Mouse (Mus musculus) forebrain, embryonic 13.5 days (tissue): ENCODE measurements around the gene Fgd2. TPM values are rescaled to one million over a fixed set of nuclear protein-coding genes. Genes with fewer than 3 reads are reported as not detected.

Experiments
- ATAC-seq: fragments of 200-750 bp; cut with Nextera tagmentation; 2 replicates; pipeline ENCODE4 v1.8.0; 2017
- H3K27ac ChIP-seq: fragments of 300-500 bp; sonication (generic); 2 replicates; pipeline ENCODE4 v1.5.1; 2015; ENCODE audit warnings: inconsistent platforms, mild to moderate bottlenecking, moderate library complexity
- H3K27me3 ChIP-seq: fragments of 300-500 bp; sonication (generic); 2 replicates; pipeline ENCODE4 v1.6.1; 2015; ENCODE audit warnings: mild to moderate bottlenecking, inconsistent platforms
- H3K36me3 ChIP-seq: fragments of 300-500 bp; sonication (generic); 2 replicates; pipeline ENCODE4 v1.6.1; 2015; ENCODE audit warnings: mild to moderate bottlenecking, inconsistent platforms; ENCODE audit not compliant: poor library complexity, severe bottlenecking
- H3K4me1 ChIP-seq: fragments of 300-500 bp; sonication (generic); 2 replicates; pipeline ENCODE4 v1.6.1; 2015; ENCODE audit warnings: inconsistent platforms
- H3K4me2 ChIP-seq: fragments of 300-500 bp; sonication (generic); 2 replicates; pipeline ENCODE4 v1.6.1; 2015; ENCODE audit warnings: inconsistent platforms, mild to moderate bottlenecking, moderate library complexity
- H3K4me3 ChIP-seq: fragments of 300-500 bp; sonication (generic); 2 replicates; pipeline ENCODE4 v1.5.1; 2015; ENCODE audit warnings: mild to moderate bottlenecking, inconsistent platforms
- H3K9ac ChIP-seq: fragments of 300-500 bp; sonication (generic); 2 replicates; pipeline ENCODE4 v1.6.1; 2015; ENCODE audit warnings: mild to moderate bottlenecking, inconsistent platforms
- H3K9me3 ChIP-seq: fragments of 300-500 bp; sonication (generic); replicated peaks from 2 replicates; pipeline ENCODE4 v1.6.1; 2016; ENCODE audit warnings: inconsistent platforms
- WGBS: fragments of 180-500 bp; shearing (Covaris S2); methylation state at CpG from one replicate; pipeline ENCODE4 v1.1.7; 2015; 5-methylcytosine and 5-hydroxymethylcytosine counted together
- polyA plus RNA-seq: library from polyadenylated mRNA; unstranded; fragments of >200 nt; fragmentation: Nextera tagmentation; extraction: Ambion mirVana; gene quantifications from 2 replicates; pipeline ENCODE4 v1.2.1, GENCODE M21; 2015

The Fgd2 gene
- polyA plus RNA-seq, 1 experiment from 2014 or later: 2.6 TPM

GRCm38 (mm10) chr17:29395381-29395780, 34.7 kb downstream of the Fgd2 start:
- H3K4me3 ChIP-seq: no peak overlapping the region
- H3K27me3 ChIP-seq: 0 out of 2 replicates have a peak, but pooled peaks cover 6% of the 10 kb centered on the region
- no peak overlapping the region for H3K9ac ChIP-seq
- WGBS: 80% methylated on average over 7 of the region's 7 CpGs
- ATAC-seq: no peak
- no peak overlapping the region for H3K4me2 ChIP-seq
- no peaks in the 10 kb centered on the region for H3K9me3 ChIP-seq
- no peak overlapping the region for H3K27ac ChIP-seq
- H3K4me1 ChIP-seq: peaks cover 22% of the 10 kb centered on the region
- no peaks in the 10 kb centered on the region for H3K36me3 ChIP-seq

GRCm38 (mm10) chr17:29396056-29396799, 35.5 kb downstream of the Fgd2 start:
- no peak overlapping the region for H3K9ac ChIP-seq
- H3K4me1 ChIP-seq: peaks cover 22% of the 10 kb centered on the region
- H3K4me2 ChIP-seq: no peak overlapping the region
- no peak for ATAC-seq
- 57% methylated on average over 6 of the region's 6 CpGs for WGBS
- H3K36me3 ChIP-seq: no peaks in the 10 kb centered on the region
- H3K4me3 ChIP-seq: no peak overlapping the region
- 0 out of 2 replicates have a peak, but pooled peaks cover 6% of the 10 kb centered on the region for H3K27me3 ChIP-seq
- H3K9me3 ChIP-seq: no peaks in the 10 kb centered on the region
- no peak overlapping the region for H3K27ac ChIP-seq

- WGBS: 18% methylated on average over 6 of the region's 6 CpGs
- Histone ChIP-seq H3K27ac (no peak overlapping the region), H3K9ac (no peak overlapping the region), H3K27me3 (0 out of 2 replicates have a peak, but pooled peaks cover 9% of the 10 kb centered on the region), H3K9me3 (no peaks in the 10 kb centered on the region), H3K4me3 (no peak overlapping the region), H3K4me1 (peaks cover 22% of the 10 kb centered on the region), H3K36me3 (no peaks in the 10 kb centered on the region), H3K4me2 (peak overlapping the region; percentile 66)
- ATAC-seq: peak; percentile 73
These were observed 36.1 kb downstream of the Fgd2 start for GRCm38 (mm10) chr17:29396821-29397242.

- Histone ChIP-seq H3K27me3 (0 out of 2 replicates have a peak, but pooled peaks cover 9% of the 10 kb centered on the region), H3K4me1 (peaks cover 22% of the 10 kb centered on the region), H3K9ac (peak overlapping the region; percentile 56), H3K9me3 (no peaks in the 10 kb centered on the region), H3K27ac (peak overlapping the region; percentile 51), H3K36me3 (no peaks in the 10 kb centered on the region), H3K4me3 (peak overlapping the region; percentile 27), H3K4me2 (peak overlapping the region; percentile 66)
- peak; percentile 80 for ATAC-seq
- 3% methylated on average over 24 of the region's 27 CpGs for WGBS
These were observed 37.0 kb downstream of the Fgd2 start for GRCm38 (mm10) chr17:29397480-29398433.

GRCm38 (mm10) chr17:29398434-29399026, 37.8 kb downstream of the Fgd2 start:
- Histone ChIP-seq H3K4me1 (peaks cover 22% of the 10 kb centered on the region), H3K9me3 (no peaks in the 10 kb centered on the region), H3K4me3 (peak overlapping the region; percentile 27), H3K27ac (peak overlapping the region; percentile 51; the same call in 1 of the 2 replicates), H3K27me3 (0 out of 2 replicates have a peak, but pooled peaks cover 9% of the 10 kb centered on the region), H3K4me2 (peak overlapping the region; percentile 66), H3K36me3 (no peaks in the 10 kb centered on the region), H3K9ac (peak overlapping the region; percentile 56)
- 9% methylated on average over 17 of the region's 17 CpGs for WGBS
- ATAC-seq: peak; percentile 27; the same call in 1 of the 2 replicates

GRCm38 (mm10) chr17:29399241-29399910, 38.7 kb downstream of the Fgd2 start:
- Histone ChIP-seq H3K9ac (no peak overlapping the region), H3K27me3 (0 out of 2 replicates have a peak, but pooled peaks cover 9% of the 10 kb centered on the region), H3K4me1 (peaks cover 22% of the 10 kb centered on the region), H3K36me3 (no peaks in the 10 kb centered on the region), H3K27ac (no peak overlapping the region), H3K9me3 (no peaks in the 10 kb centered on the region), H3K4me2 (no peak overlapping the region), H3K4me3 (no peak overlapping the region)
- WGBS: 52% methylated on average over 14 of the region's 14 CpGs
- no peak for ATAC-seq

GRCm38 (mm10) chr17:29400044-29400443, 39.3 kb downstream of the Fgd2 start:
- H3K9ac ChIP-seq: no peak overlapping the region
- no peaks in the 10 kb centered on the region for H3K9me3 ChIP-seq
- peaks cover 22% of the 10 kb centered on the region for H3K4me1 ChIP-seq
- no peaks in the 10 kb centered on the region for H3K36me3 ChIP-seq
- H3K27me3 ChIP-seq: 0 out of 2 replicates have a peak, but pooled peaks cover 9% of the 10 kb centered on the region
- no peak for ATAC-seq
- no peak overlapping the region for H3K27ac ChIP-seq
- 70% methylated on average over 5 of the region's 5 CpGs for WGBS
- H3K4me3 ChIP-seq: no peak overlapping the region
- no peak overlapping the region for H3K4me2 ChIP-seq

GRCm38 (mm10) chr17:29401741-29402268, 41.1 kb downstream of the Fgd2 start:
- no peak overlapping the region for H3K4me2 ChIP-seq
- WGBS: 60% methylated on average over 15 of the region's 15 CpGs
- H3K9me3 ChIP-seq: no peaks in the 10 kb centered on the region
- H3K9ac ChIP-seq: no peak overlapping the region
- H3K27me3 ChIP-seq: 0 out of 2 replicates have a peak, but pooled peaks cover 9% of the 10 kb centered on the region
- no peak overlapping the region for H3K27ac ChIP-seq
- H3K4me1 ChIP-seq: peaks cover 22% of the 10 kb centered on the region
- H3K36me3 ChIP-seq: no peaks in the 10 kb centered on the region
- no peak for ATAC-seq
- no peak overlapping the region for H3K4me3 ChIP-seq

- Histone ChIP-seq H3K36me3 (no peaks in the 10 kb centered on the region), H3K9ac (no peak overlapping the region), H3K27ac (no peak overlapping the region), H3K4me3 (no peak overlapping the region), H3K4me1 (peaks cover 10% of the 10 kb centered on the region), H3K9me3 (no peaks in the 10 kb centered on the region), H3K27me3 (0 out of 2 replicates have a peak, but pooled peaks cover 9% of the 10 kb centered on the region), H3K4me2 (no peak overlapping the region)
- WGBS: 95% methylated on average over 1 of the region's 1 CpGs
- ATAC-seq: no peak
These were observed 42.5 kb downstream of the Fgd2 start for GRCm38 (mm10) chr17:29403179-29403578.

GRCm38 (mm10) chr17:29405501-29405900, 44.8 kb downstream of the Fgd2 start:
- no peak overlapping the region for H3K4me2 ChIP-seq
- no peak overlapping the region for H3K9ac ChIP-seq
- H3K4me3 ChIP-seq: no peak overlapping the region
- no peak overlapping the region for H3K27ac ChIP-seq
- ATAC-seq: no peak
- 0 out of 2 replicates have a peak, but pooled peaks cover 3% of the 10 kb centered on the region for H3K27me3 ChIP-seq
- no peaks in the 10 kb centered on the region for H3K9me3 ChIP-seq
- H3K4me1 ChIP-seq: no peaks in the 10 kb centered on the region
- 43% methylated on average over 13 of the region's 13 CpGs for WGBS
- H3K36me3 ChIP-seq: no peaks in the 10 kb centered on the region

- Histone ChIP-seq H3K4me2 (no peak overlapping the region), H3K9ac (no peak overlapping the region), H3K36me3 (no peaks in the 10 kb centered on the region), H3K4me1 (no peaks in the 10 kb centered on the region), H3K4me3 (no peak overlapping the region), H3K9me3 (no peaks in the 10 kb centered on the region), H3K27me3 (0 out of 2 replicates have a peak, but pooled peaks cover 3% of the 10 kb centered on the region), H3K27ac (no peak overlapping the region)
- WGBS: 45% methylated on average over 6 of the region's 6 CpGs
- no peak for ATAC-seq
These were observed 45.4 kb downstream of the Fgd2 start for GRCm38 (mm10) chr17:29406077-29406476.
